Mouse (Mus musculus) embryo, embryonic 11 days (tissue): Measurements from ENCODE around the gene Slc45a1.
"Not testable (repeated sequence)": the region's sequence is repeated elsewhere in the genome, so short reads cannot be mapped to it uniquely, and the experiment has no call there.

Experiments used
- DNase-seq: peaks from one replicate; pipeline ENCODE4 v3.0.0-alpha.2; 2015

The Slc45a1 gene

GRCm38 (mm10) chr4:150600503-150600902 is 51.5 kb downstream of the Slc45a1 start:
- not testable (repeated sequence) for DNase-seq

GRCm38 (mm10) chr4:150599119-150599992 is 52.6 kb downstream of the Slc45a1 start:
- no peak for DNase-seq

- no peak for DNase-seq
Measured at GRCm38 (mm10) chr4:150598686-150599085, 53.3 kb downstream of the Slc45a1 start.

GRCm38 (mm10) chr4:150595991-150596390 is 56.0 kb downstream of the Slc45a1 start:
- no peak for DNase-seq

GRCm38 (mm10) chr4:150595071-150595470 is 56.9 kb downstream of the Slc45a1 start:
- DNase-seq, result no peak

GRCm38 (mm10) chr4:150594298-150594829 is 57.6 kb downstream of the Slc45a1 start:
- DNase-seq, result no peak

GRCm38 (mm10) chr4:150593473-150594217 is 58.3 kb downstream of the Slc45a1 start:
- DNase-seq, result no peak

GRCm38 (mm10) chr4:150592087-150592486 is 59.9 kb downstream of the Slc45a1 start:
- DNase-seq, result no peak

- DNase-seq, result no peak
Measured at GRCm38 (mm10) chr4:150591602-150592001, 60.4 kb downstream of the Slc45a1 start.

GRCm38 (mm10) chr4:150590621-150591282 is 61.2 kb downstream of the Slc45a1 start:
- no peak for DNase-seq

GRCm38 (mm10) chr4:150588300-150588621 is 63.7 kb downstream of the Slc45a1 start:
- DNase-seq, result no peak

GRCm38 (mm10) chr4:150587597-150588299 is 64.2 kb downstream of the Slc45a1 start:
- DNase-seq, result no peak

GRCm38 (mm10) chr4:150586275-150586674 is 65.7 kb downstream of the Slc45a1 start:
- no peak for DNase-seq

- no peak for DNase-seq
Measured at GRCm38 (mm10) chr4:150585800-150586199, 66.2 kb downstream of the Slc45a1 start.

GRCm38 (mm10) chr4:150583777-150584135 is 68.2 kb downstream of the Slc45a1 start:
- no peak for DNase-seq

- DNase-seq, result no peak
Measured at GRCm38 (mm10) chr4:150582966-150583776, 68.8 kb downstream of the Slc45a1 start.

- no peak for DNase-seq
Measured at GRCm38 (mm10) chr4:150581931-150582723, 69.8 kb downstream of the Slc45a1 start.
